Mouse (Mus musculus): Measurements from ENCODE around the gene Pitpnm2.

The Pitpnm2 gene

DNA sequence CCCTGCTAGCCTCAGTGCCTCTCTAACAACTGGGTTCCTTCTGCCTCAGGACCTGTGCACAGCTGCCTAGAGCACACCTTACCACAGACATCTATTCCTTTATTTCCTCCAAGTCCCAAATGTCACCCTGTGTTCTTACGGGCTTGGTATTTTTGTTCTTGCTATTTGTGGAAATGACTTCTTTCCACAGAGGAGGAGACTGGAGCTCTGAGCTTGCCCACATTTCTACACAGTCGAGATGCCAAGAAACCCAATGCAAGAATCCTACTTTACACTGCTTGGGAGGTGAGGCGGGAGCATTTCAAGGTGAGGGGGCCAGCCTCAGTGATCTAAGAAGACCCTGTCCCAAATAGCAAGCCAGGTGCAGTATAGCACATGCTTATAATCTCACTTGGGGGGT lies 164.0 kb downstream of the Pitpnm2 start:
- DNase-seq: no peak

DNA sequence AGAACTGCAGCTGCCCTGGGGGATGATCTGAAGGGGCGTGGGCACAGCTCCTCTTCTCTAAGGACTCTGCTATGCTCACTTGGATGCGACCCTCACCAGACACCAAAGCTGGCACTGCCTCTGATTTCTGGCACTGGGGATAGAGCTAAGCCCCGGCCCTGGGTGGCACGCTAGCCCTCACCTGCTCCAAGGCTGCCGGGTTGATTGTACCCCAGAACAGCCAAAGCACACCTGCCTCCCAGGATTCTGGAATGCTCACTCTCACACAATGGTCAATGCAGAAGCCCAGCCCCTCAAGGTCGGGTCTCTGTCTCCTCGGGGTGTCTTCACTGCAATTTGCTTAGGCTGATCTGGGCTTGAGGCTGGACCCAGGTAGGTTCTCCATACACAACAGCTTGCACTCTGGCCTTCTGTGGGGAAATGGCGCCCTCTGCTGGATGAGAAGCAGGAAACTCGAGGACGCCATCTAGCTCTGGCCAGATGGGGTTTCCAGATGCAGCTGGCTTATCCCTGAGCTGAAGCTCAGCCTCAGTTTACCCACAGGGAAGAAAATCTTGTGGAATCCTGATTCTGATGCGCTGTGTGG lies 164.9 kb downstream of the Pitpnm2 start:
- DNase-seq: peak; percentile 91

DNA sequence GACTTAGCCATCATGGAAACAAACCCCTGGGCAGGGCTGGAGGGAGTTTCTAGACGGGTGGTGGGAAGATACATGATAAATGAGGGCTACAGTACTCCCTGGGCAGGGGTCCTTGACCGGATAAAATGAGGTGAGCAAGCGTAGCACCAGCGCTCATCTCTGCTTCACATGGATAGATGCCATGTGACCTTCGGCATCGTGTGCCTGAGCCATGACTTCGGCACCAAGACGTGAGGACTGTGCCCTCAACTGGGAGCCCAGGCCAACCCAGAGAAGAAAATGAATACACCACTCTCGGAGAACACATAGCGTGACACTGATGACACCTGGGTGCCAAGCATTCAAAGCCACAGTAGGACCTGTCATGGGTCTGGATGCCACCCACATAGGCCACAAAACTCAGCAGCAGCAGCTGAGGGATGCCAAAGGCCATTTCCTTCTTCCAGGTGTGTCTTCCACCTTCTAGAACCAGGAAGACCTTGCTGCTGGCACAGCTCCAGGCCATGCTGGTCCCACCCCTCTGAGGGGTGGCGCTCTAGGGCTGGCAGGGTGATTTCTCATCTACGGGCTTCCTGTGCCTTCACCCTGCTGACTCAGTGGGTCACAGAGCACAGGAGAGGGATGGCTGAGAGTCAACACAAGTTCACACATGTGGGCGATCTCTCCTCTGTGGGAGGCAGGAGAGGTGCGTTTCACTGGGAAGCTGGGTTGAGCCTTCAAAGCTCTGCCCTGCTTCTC lies 165.5 kb downstream of the Pitpnm2 start:
- DNase-seq: peak; percentile 64

DNA sequence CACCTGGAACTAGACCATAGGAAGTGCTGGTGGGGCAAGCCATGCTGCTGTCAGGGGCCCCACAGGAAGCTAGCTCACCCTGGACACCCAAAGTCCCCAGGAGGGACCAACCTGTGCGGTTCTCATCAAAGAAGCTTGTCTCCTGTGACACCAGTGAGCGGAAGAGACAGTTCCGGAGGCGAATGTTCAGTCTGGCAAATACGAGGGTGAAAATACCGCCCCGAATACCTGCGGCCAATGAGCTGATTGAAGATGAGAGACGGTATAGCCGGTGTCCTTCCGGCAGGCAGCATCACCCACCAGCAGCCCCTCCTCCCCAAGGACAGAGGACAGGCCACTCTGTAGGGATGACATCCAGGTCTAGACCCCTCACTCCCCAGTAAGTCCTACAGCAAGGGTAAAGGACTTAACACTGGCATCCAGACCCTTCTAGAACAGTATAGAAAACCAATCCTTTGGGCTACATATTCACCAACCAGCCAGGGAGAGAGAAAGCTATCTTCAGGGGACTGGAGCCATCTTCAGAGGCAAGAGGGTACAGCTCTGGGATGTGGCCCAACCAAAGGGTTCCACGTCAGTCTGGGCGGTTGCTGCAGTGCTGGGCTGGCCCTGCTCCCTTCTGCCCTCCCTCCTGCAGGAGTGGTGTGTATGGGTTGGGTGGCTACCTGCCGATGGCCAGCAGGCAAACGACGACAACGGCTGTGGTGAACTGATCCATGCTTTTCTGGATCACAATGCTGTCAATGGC lies 166.4 kb downstream of the Pitpnm2 start:
- no peak for DNase-seq

DNA sequence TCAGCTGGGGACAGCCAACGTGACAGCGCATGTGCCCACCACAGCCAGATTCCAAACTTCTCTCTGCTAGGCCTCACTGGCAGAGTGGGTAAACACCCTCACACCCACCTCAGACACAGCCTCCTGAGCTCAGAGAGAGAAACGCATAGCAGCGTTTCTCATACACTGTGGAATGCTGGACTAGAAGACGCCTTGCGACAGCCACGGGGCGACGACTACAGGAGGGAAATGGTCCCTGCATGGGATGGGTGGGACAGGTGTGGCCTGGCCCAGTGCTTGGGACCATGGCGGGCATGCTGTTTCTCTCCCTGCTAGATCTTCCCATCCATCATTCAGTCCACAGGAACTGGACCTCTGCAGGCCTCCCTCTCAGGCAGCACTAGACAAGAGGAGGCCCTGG lies 167.1 kb downstream of the Pitpnm2 start:
- no peak for DNase-seq

DNA sequence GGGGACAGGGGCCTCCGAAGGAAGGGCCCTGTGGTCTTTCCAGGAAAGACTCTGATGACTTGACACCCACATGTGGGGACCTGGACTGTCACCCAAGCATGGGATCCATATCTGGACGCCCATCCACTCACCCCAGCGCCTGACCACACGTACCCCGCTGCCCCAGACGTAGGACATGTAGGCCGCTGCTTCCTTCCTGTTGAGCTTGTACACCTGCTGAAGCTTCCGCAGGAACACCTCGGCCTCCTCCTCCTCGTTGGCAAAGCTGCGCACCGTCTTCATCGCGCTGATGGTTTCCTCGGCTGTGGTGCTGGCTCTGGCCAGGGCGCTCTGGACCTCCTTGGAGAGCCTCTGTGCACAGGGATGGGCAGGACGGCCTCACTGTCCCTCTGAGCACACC lies 169.7 kb downstream of the Pitpnm2 start:
- DNase-seq: peak; percentile 72

DNA sequence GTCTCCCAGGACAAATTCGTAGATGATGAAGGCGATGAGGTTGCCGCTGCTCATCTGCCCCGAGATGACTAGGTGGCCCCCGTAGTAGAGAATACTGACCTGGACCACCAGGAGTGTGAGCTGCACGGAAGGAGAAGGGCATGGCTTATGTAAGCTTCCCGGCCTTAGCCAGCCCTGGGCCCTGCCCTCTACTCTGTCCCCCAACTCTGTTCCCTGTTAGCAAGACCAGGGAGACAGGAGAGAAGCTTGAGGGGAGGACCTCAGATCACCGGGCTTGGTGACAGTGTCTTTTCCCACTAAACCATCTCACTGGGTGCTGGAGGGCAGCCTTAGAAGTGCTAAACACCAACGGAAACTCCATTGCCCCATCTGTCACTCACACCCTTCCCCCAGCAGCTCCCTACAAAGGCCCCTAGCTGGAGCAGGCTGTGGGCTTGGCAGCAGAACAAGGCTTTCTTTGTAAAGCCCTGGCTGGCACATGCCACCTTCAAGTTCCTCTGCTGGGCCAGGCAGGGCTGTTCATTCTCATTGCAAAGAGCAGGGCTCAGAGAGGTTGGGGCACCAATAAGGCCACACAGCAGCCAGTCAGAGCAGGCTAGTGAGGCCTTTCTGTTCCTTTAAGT lies 170.7 kb downstream of the Pitpnm2 start:
- DNase-seq: peak; percentile 74

DNA sequence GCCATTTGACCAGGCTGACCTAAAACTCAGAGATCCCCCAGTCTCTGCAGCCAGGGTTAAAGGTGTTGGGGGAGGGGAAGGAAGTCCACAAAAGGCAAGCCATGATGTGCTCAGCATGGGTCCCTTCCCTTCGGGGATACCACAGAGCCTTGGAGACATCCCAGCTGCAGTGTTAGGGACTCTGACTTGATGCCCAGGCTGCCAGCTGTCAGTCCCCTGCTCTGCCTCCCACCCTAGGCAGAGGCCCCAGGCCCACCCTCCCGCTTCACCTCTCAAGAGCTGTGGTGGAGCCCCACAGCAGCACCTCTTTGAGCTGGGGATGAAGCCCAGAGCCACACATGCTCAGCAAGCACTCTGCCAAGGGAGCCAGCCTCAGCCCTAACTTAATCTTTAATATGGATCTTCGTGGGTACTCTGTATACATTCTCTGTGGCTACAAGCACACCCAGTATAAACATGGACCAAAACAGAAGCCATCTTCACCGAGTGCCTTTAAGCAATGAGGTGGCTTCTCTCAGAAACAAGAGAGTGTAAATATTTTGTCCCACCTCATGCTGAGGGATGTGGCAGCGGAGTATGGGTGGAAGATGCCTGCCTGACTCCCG lies 171.6 kb downstream of the Pitpnm2 start:
- DNase-seq: peak; percentile 69

DNA sequence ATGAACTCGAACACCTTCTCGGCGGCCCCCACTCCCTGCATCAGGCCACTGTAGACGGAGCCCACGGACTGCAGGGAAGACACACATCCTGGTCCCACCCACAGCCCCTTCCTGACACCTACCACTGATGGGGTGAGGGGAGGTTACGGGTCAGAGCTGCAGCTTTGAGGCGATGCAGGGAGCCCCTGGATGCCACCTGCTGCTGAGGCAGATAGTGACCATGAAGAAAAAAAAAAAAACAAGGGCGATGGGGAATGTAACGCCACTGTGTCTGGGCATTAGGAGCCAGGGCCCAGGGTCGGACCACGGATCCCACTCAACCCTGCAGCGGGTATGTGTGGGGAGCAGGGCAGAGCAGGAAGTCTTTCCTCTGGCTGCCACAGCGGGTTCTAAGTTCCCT lies 172.3 kb downstream of the Pitpnm2 start:
- peak; percentile 49 for DNase-seq

DNA sequence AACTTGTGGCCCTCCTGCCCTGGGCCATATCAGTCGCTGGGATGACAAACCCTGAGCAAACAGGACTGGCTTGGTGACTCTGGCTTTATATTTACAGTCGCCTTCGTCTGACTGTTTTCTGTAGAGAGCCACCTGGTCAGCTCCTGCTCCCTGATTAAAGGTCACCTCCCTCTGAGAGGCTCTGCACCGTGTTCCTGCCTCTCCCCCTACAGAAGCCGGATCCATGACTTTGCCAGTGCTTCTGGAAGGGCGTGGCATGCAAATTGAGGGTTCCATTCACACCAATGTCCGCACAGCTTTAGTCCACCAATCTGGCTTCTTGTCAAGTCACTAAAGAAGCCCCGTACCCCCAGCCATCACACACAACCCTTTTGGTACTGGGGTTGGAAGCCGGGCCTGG lies 173.0 kb downstream of the Pitpnm2 start:
- no peak for DNase-seq

DNA sequence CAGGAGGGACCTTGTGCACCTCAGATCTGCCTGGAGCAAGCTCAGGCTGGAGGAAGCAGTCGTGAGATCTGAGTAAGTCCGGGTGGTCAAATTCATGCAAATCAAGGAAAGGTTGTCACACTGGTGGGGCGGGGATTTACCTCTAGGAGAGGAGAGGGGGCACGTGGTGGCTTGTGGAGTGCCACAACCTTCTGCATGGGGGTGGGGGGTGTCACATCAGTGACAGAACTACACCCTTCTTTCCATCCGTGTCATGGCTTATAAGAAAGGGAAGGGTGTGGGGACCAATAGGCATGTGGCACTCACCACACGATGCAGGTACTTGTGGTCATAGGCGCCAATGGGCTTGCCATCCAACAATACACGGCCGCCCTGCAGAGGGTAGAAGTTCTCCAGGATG lies 173.8 kb downstream of the Pitpnm2 start:
- peak; percentile 46 for DNase-seq

DNA sequence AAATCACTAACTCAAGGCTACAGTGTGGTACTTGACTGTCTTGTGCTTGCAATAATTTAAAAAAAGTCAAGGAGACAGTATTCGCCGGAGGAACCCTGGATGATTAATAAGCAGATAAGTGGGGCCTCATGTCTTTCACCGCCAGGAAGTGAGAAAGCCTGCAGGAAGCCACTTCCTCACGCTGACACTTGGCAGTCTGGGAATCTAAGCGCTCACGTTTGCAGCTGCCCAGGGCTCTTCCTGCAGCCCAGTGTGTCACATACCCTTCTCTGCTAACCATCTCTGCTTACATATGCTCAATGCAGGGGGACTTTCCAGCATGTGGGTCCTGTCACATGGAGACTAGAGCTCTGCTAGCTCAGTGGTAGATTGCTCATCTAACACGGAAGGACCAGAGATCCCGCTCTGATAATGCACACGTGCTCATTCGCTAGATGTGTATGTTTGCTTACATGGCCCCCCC lies 174.7 kb downstream of the Pitpnm2 start:
- DNase-seq: peak; percentile 60

DNA sequence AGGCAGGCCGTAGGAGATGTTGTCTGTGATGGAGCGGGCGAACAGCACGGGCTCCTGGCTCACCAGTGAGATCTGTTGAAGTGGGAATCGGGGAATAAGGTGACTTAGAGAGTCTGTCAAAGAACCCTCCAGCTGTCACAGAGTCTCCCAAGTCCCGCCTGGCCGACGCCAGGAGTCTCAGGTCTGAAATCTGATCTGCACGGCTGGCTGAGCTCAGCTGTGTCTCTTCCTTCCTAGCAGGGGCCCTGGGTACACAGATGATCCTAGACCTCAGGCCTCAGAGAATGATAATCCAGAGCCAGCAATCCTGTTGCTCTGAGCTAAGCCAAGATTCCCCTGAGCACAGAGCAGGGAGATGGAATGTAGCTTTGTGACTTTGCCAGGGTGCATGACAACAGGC lies 175.9 kb downstream of the Pitpnm2 start:
- DNase-seq: no peak

DNA sequence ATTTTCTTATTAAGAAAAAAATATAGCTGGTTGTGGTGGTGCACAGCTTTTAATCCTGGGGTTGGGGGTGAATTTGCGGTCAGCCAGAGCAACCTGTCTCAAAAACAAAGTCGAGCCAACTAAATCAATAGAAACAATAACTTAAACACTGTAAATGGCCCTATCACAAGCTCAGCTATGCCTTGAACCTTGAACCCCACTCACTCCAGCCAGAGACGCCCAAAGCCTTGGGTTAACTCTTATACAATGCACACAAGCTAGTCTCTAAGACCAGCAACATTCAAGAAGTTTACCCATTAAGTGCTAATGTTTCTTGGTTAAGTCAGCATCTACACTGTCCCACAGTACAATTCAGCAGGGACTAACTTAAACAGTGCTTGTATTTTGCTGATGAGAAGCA lies 179.9 kb downstream of the Pitpnm2 start:
- no peak for DNase-seq

All from thymus, postnatal 25 days (tissue).